Mouse (Mus musculus) lung, embryonic 16.5 days (tissue): ENCODE data around the gene Sap30bp. TPM values are rescaled to one million over a fixed set of nuclear protein-coding genes. Genes with fewer than 3 reads are reported as not detected.

Experiments
- polyA plus RNA-seq: library from polyadenylated mRNA; unstranded; fragments of >200 nt; fragmentation: Nextera tagmentation; extraction: Ambion mirVana; gene quantifications from 2 replicates; pipeline ENCODE4 v1.2.1, GENCODE M21; 2015

Sap30bp gene
- polyA plus RNA-seq, 1 experiment from 2014 or later = 36.8 TPM

Other genes starting within 250 kb of the Sap30bp start
- gene Grb2, start 224.7 kb upstream of the Sap30bp start, polyA plus RNA-seq = 81.0 and 82.7 TPM in 2 replicates
- 28.2 and 29.1 TPM in 2 replicates for gene Tmem94, start 167.8 kb upstream of the Sap30bp start, polyA plus RNA-seq
- gene Caskin2, start 119.6 kb upstream of the Sap30bp start, polyA plus RNA-seq = 21.6 and 22.0 TPM in 2 replicates
- gene Tsen54, start 118.6 kb upstream of the Sap30bp start, polyA plus RNA-seq = 36.9 and 38.1 TPM in 2 replicates
- 45.0 and 58.7 TPM in 2 replicates for gene Llgl2, start 109.2 kb upstream of the Sap30bp start, polyA plus RNA-seq
- 0.83 and 2.0 TPM in 2 replicates for gene Myo15b, start 74.9 kb upstream of the Sap30bp start, polyA plus RNA-seq
- gene Smim5, start 33.3 kb upstream of the Sap30bp start, polyA plus RNA-seq = 5.6 and 8.9 TPM in 2 replicates
- gene Smim6, start 21.3 kb upstream of the Sap30bp start, polyA plus RNA-seq = 35.5 and 36.2 TPM in 2 replicates
- gene Recql5, start 195 bp downstream of the Sap30bp start, polyA plus RNA-seq = 23.6 and 25.7 TPM in 2 replicates
- 3.4 and 3.8 TPM in 2 replicates for gene Itgb4, start 41.4 kb downstream of the Sap30bp start, polyA plus RNA-seq
- gene Galk1, start 79.4 kb downstream of the Sap30bp start, polyA plus RNA-seq = 188 and 190 TPM in 2 replicates
- gene H3f3b, start 94.7 kb downstream of the Sap30bp start, polyA plus RNA-seq = 1,792 and 1,937 TPM in 2 replicates
- 37.9 and 41.3 TPM in 2 replicates for gene Unk, start 97.0 kb downstream of the Sap30bp start, polyA plus RNA-seq
- gene Unc13d, start 144.7 kb downstream of the Sap30bp start, polyA plus RNA-seq = 7.2 and 8.9 TPM in 2 replicates
- 95.4 and 98.9 TPM in 2 replicates for gene Wbp2, start 153.7 kb downstream of the Sap30bp start, polyA plus RNA-seq
- gene Trim47, start 193.9 kb downstream of the Sap30bp start, polyA plus RNA-seq = 20.4 and 24.8 TPM in 2 replicates
- 5.1 and 6.4 TPM in 2 replicates for gene Trim65, start 197.8 kb downstream of the Sap30bp start, polyA plus RNA-seq
- gene Mrpl38, start 205.6 kb downstream of the Sap30bp start, polyA plus RNA-seq = 79.3 and 80.6 TPM in 2 replicates
- gene Fbf1, start 234.9 kb downstream of the Sap30bp start, polyA plus RNA-seq = 36.1 and 37.3 TPM in 2 replicates